Mouse (Mus musculus): ENCODE measurements around the gene Pygo2. TPM values are rescaled to one million over a fixed set of nuclear protein-coding genes. Genes with fewer than 3 reads are reported as not detected.
A peak's percentile ranks its signal among the peaks of the same experiment; 100 is the strongest.

Gene Pygo2
- polyA plus RNA-seq, 1 experiment from 2014 or later: 5.9 TPM

GRCm38 (mm10) chr3:89395806-89396653 is 34.0 kb upstream of the Pygo2 start:
- ATAC-seq (no peak), DNase-seq (peak; percentile 67)
- under 1% methylated on average over 36 of the region's 44 CpGs for WGBS (ENCODE audit: insufficient replicate concordance)
- H3K4me1 ChIP-seq (ENCODE audit: insufficient read depth): peaks cover 40% of the 10 kb centered on the region
- peak overlapping the region; percentile 79 for H3K9ac ChIP-seq (replicated peaks)
- TF ChIP-seq CTCF (IDR thresholded peaks at IDR 0.05; ENCODE audit: low read depth) (peak; percentile 94), EP300 (IDR thresholded peaks at IDR 0.05; ENCODE audit: low read depth) (no peak)
- peak overlapping the region; percentile 100 for H3K4me2 ChIP-seq (ENCODE audit: low read depth, low read length)
- no peaks in the 10 kb centered on the region for H3K9me3 ChIP-seq (ENCODE audit: low read length)
- peaks cover 12% of the 10 kb centered on the region for H3K27me3 ChIP-seq (ENCODE audit: insufficient read depth, low read length)
- no peaks in the 10 kb centered on the region for H3K36me3 ChIP-seq (replicated peaks; ENCODE audit: insufficient read depth, low read length)
- peak overlapping the region; percentile 48; the same call in 1 of the 2 replicates for H3K27ac ChIP-seq (ENCODE audit: low read depth)
- H3K4me3 ChIP-seq (ENCODE audit: low read depth, low read length): peak overlapping the region; percentile 78

- Histone ChIP-seq H3K4me3 (ENCODE audit: low read depth, low read length) (peak overlapping the region; percentile 78), H3K27ac (ENCODE audit: low read depth) (peak overlapping the region; percentile 48; the same call in 1 of the 2 replicates), H3K36me3 (replicated peaks; ENCODE audit: insufficient read depth, low read length) (0 out of 2 replicates have a peak, but pooled peaks cover 4% of the 10 kb centered on the region), H3K9me3 (ENCODE audit: low read length) (no peaks in the 10 kb centered on the region), H3K9ac (replicated peaks) (peak overlapping the region; percentile 79), H3K4me2 (ENCODE audit: low read depth, low read length) (peak overlapping the region; percentile 100), H3K27me3 (ENCODE audit: insufficient read depth, low read length) (peaks cover 12% of the 10 kb centered on the region), H3K4me1 (ENCODE audit: insufficient read depth) (peaks cover 34% of the 10 kb centered on the region)
- ATAC-seq (no peak), DNase-seq (no peak)
- WGBS (ENCODE audit: insufficient replicate concordance): 4% methylated on average over 4 of the region's 4 CpGs
- no peak for TF ChIP-seq EP300 (IDR thresholded peaks at IDR 0.05; ENCODE audit: low read depth)
- no peak for TF ChIP-seq CTCF (IDR thresholded peaks at IDR 0.05; ENCODE audit: low read depth)
Observed at GRCm38 (mm10) chr3:89396654-89397005, 33.4 kb upstream of the Pygo2 start.

GRCm38 (mm10) chr3:89401329-89401728 is 28.7 kb upstream of the Pygo2 start:
- H3K4me1 ChIP-seq (ENCODE audit: insufficient read depth): peaks cover 11% of the 10 kb centered on the region
- ATAC-seq: no peak

GRCm38 (mm10) chr3:89402693-89403092 is 27.3 kb upstream of the Pygo2 start, which contains the start of gene Lenep:
TSS of gene Lenep (minus strand) at chr3:89402793.
- ATAC-seq (no peak), DNase-seq (no peak)
- 79% methylated on average over 5 of the region's 5 CpGs for whole genome bisulfite sequencing (ENCODE audit: insufficient replicate concordance)
- Histone ChIP-seq H3K9ac (replicated peaks) (no peak within 1 kb of the TSS), H3K4me3 (ENCODE audit: low read depth, low read length) (no peak within 1 kb of the TSS), H3K27me3 (ENCODE audit: insufficient read depth, low read length) (no peaks in the 10 kb centered on the region), H3K9me3 (ENCODE audit: low read length) (no peaks in the 10 kb centered on the region), H3K27ac (ENCODE audit: low read depth) (no peak within 1 kb of the TSS), H3K4me2 (ENCODE audit: low read depth, low read length) (no peak within 1 kb of the TSS), H3K36me3 (replicated peaks; ENCODE audit: insufficient read depth, low read length) (peaks cover 42% of the 10 kb centered on the region), H3K4me1 (ENCODE audit: insufficient read depth) (peaks cover 5% of the 10 kb centered on the region; the same call in 1 of the 2 replicates)
- TF ChIP-seq EP300 (IDR thresholded peaks at IDR 0.05; ENCODE audit: low read depth): no peak
- no peak for TF ChIP-seq CTCF (IDR thresholded peaks at IDR 0.05; ENCODE audit: low read depth)

More at GRCm38 (mm10) chr3:89401329-89401728, 28.7 kb upstream of the Pygo2 start:
- Histone ChIP-seq H3K4me2 (ENCODE audit: low read depth, low read length) (no peak overlapping the region), H3K4me3 (ENCODE audit: low read depth, low read length) (no peak overlapping the region), H3K9ac (replicated peaks) (no peak overlapping the region), H3K27me3 (ENCODE audit: insufficient read depth, low read length) (no peaks in the 10 kb centered on the region), H3K27ac (ENCODE audit: low read depth) (no peak overlapping the region), H3K9me3 (ENCODE audit: low read length) (no peaks in the 10 kb centered on the region), H3K36me3 (replicated peaks; ENCODE audit: insufficient read depth, low read length) (peaks cover 38% of the 10 kb centered on the region)
- no peak for TF ChIP-seq EP300 (IDR thresholded peaks at IDR 0.05; ENCODE audit: low read depth)
- TF ChIP-seq CTCF (IDR thresholded peaks at IDR 0.05; ENCODE audit: low read depth): no peak
- DNase-seq: no peak
- WGBS (ENCODE audit: insufficient replicate concordance): 84% methylated on average over 7 of the region's 7 CpGs

- H3K4me3 ChIP-seq (ENCODE audit: low read depth, low read length): no peak overlapping the region
- no peaks in the 10 kb centered on the region for H3K9me3 ChIP-seq (ENCODE audit: low read length)
- TF ChIP-seq CTCF (IDR thresholded peaks at IDR 0.05; ENCODE audit: low read depth) (no peak), EP300 (IDR thresholded peaks at IDR 0.05; ENCODE audit: low read depth) (no peak)
- no peak overlapping the region for H3K27ac ChIP-seq (ENCODE audit: low read depth)
- H3K27me3 ChIP-seq (ENCODE audit: insufficient read depth, low read length): no peaks in the 10 kb centered on the region
- H3K4me2 ChIP-seq (ENCODE audit: low read depth, low read length): no peak overlapping the region
- DNase-seq (no peak), ATAC-seq (no peak)
- H3K4me1 ChIP-seq (ENCODE audit: insufficient read depth): peaks cover 15% of the 10 kb centered on the region
- H3K36me3 ChIP-seq (replicated peaks; ENCODE audit: insufficient read depth, low read length): peaks cover 43% of the 10 kb centered on the region
- H3K9ac ChIP-seq (replicated peaks): no peak overlapping the region
- 78% methylated on average over 6 of the region's 6 CpGs for WGBS (ENCODE audit: insufficient replicate concordance)
Observed at GRCm38 (mm10) chr3:89406887-89407286, 23.1 kb upstream of the Pygo2 start.

GRCm38 (mm10) chr3:89408448-89408847 is 21.6 kb upstream of the Pygo2 start:
- Histone ChIP-seq H3K36me3 (replicated peaks; ENCODE audit: insufficient read depth, low read length) (peaks cover 30% of the 10 kb centered on the region), H3K4me2 (ENCODE audit: low read depth, low read length) (no peak overlapping the region), H3K9me3 (ENCODE audit: low read length) (no peaks in the 10 kb centered on the region), H3K4me1 (ENCODE audit: insufficient read depth) (peaks cover 18% of the 10 kb centered on the region), H3K27ac (ENCODE audit: low read depth) (no peak overlapping the region), H3K9ac (replicated peaks) (no peak overlapping the region), H3K27me3 (ENCODE audit: insufficient read depth, low read length) (no peaks in the 10 kb centered on the region), H3K4me3 (ENCODE audit: low read depth, low read length) (no peak overlapping the region)
- ATAC-seq (no peak), DNase-seq (no peak)
- TF ChIP-seq EP300 (IDR thresholded peaks at IDR 0.05; ENCODE audit: low read depth) (no peak), CTCF (IDR thresholded peaks at IDR 0.05; ENCODE audit: low read depth) (no peak)
- 82% methylated on average over 16 of the region's 16 CpGs for WGBS (ENCODE audit: insufficient replicate concordance)
